Mouse (Mus musculus) thymus, postnatal 25 days (tissue): ENCODE data around the gene Thbs1.
A peak's percentile ranks its signal among the peaks of the same experiment; 100 is the strongest.

ENCODE experiments used
- DNase-seq: peaks from one replicate; pipeline ENCODE4 v3.0.0; 2022

Gene Thbs1

DNA sequence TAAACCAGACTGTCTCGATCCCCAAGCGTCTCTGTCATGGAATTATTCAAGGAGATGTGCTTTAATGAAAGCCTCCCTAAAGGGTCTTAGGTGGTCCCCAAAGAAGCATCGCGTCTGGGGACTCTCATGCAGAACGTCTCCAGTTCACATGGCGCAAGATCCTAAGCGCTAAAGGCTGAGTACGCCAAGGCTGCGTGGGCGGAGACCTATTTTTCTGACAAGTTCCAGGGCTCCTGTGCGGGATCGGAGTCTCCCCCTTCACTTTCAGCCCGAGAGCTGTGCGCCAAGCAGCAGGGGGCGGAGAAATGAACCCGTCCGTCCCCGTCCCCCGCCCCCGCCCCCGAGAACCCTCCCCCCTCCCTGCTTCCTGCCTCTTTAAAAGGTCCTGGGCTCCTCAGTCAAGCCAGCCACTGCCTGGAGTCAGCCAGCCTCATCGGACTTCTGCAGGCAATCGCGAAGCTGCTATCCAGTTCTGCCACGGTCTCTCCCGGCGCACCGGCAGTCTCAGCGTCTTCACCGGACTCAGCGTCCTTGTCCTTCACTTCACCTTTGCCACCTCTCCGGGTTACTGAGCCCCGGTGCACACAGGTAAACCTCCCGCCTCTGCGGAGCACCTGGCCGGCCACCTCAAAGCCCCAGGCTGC lies at the start of gene Thbs1:
Thbs1 (plus strand) TSS at position 389 of the 644 bp plus-strand sequence.
- DNase-seq: peak; percentile 32

DNA sequence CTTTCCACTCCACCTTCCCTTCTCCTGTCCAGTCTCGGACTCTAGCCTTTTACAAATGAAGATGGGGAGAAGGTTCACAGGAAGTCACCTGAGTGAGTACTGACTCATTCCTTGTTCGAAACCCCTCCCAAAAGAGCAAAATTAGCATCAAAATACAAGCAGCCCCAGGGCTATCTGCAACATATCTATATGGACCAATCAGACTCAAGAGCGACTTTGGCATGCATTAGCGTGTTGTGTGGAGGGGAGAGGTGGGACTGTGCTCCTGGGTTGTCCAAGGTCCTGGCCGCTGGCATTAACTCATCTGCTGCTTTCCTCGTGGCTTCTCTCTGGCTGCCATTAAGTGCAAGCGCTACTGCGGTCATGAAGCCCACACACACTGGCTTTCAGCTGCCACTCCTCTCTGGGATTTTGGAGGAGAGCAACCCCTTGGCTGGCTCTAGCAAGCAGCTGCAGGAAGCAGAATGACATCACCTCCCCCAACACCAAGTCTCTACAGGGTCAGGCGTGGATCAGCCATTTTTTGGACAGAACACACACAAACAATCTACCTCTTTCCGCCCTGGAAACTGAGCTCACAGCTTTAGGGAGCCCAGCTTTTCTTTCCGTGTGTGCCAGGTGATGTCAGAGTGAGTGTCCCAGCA lies 47.4 kb upstream of the Thbs1 start:
- DNase-seq: no peak

DNA sequence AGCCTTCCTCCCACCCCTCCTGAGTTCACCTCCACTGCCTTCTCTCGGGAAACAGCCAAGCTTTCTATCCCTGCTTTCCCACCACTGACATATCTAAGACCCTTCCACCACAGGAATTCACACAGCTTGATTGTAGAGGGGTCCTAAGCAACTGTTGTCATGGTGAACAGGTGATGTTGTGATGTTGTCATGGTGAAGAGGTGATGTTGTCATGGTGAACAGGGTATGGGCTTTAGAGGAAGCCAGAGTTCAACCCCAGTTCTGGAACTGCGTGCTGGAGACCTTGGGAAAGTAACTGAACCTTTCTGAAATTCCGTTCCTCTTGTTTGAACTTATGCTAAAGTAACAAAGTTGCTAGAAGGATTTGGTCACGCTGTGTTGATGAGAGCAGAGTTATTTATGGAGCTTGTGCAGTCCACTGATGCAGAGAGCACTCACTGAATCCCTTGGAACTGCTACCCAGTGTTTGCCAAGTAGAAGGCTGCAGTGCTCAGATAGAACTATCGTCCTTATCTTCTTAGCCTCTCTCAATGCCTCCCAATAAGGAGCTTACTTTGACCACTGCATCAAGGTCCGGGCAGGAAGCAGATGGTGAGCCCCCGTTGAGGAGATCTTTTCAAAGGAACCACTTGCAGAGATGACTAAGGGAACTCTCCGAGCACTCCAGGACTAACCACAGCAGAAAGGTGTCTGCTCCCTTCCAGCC lies 45.5 kb upstream of the Thbs1 start:
- DNase-seq: no peak

DNA sequence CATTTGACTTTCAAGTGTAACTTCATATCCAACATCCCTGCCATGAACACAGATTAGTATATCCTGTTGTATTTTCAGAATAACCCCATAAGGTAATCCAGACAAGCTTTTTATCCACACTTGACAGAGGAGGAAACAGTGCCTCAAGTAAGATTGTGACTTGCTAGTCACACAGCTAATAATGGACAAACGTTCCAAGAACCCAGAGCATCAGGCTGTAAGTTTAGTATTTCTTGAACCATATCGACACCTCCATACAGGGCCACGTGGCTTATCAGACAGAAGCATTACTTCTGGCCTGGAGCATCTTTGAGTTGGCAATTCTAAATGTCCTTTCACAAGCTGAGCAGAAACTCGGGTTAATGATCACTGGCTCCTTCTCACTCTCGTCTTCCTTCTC lies 41.7 kb upstream of the Thbs1 start:
- DNase-seq: no peak

DNA sequence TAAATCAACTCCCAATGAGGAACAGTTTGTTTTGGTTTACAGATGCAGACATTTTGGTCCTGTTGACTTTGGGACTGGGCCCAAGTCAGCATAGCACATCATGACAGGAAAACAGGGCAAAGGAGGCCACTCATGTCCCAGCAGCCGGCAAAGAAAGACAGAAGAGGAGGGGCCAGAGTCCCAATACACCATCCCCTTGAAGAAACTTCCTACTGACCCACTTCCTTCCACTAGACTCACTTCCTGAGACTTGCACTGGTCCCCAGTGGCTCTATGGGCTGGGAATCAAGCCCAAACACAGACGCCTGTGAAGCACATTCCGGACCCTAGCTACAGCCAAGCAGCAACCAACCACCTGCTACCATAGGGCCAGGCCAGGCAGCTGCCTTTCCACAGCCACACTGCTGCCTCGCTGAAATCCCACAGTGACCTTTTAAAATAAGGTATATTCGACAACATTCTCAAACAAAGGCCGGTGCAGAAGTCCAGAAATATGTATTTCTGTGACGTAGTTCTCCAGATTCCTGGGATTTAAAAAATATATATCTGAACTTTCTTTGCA lies 38.8 kb upstream of the Thbs1 start:
- DNase-seq: no peak

DNA sequence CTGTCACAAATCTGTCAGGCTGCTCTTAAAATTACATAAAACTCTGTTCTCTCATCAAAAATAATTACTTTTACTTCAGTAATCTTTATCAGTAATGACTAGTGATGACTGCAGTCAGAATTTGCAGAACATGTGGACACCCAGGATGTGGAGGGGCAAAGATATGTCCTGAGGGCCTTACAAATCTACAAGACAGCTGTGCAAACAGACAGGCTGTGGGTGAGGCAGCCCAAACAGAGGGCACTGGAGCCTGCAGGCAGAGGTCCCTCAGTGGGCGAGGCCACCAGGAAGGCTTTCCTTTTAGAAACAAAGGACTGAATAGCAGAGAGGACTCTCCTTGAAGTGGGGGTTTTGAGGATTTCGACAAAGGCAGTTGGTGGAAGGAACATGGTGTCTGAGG lies 37.6 kb upstream of the Thbs1 start:
- no peak for DNase-seq

DNA sequence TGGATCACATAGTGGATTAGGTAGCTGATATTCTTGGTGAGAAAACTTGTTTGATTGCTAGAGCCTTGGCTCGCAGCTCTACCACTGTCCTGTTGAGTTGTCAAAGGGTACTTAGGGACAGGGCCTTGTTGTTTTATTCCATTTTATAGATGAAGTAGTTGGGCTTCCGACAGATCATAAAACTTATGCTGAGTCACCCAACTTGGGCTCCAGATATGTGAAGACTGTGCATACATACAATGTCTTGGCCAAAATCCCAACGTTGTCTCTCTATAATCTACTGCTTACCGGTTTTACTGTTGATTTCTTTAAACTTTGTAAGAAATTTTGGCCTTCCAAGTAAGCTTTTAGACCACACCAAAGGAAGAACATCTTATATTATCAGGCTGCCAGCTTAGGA lies 36.5 kb upstream of the Thbs1 start:
- no peak for DNase-seq

DNA sequence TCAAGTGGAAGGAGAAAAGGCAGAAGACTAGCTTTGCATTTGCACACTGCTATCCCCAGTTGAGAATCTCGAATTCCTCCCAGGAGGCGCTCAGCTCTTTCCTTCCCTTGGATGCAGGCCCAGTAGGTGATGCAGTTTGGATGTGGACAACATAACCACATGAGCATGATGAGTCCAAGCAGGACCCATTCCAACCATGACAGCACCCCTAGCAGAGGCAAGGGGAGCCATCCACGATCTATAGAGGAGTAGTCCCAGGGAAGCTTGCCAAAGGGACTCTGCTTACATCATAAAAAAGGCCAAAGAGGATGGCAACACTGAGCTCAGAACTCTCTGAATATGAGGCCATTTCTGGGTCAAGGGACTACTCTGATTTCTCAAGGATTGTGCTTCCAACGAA lies 32.5 kb upstream of the Thbs1 start:
- no peak for DNase-seq

DNA sequence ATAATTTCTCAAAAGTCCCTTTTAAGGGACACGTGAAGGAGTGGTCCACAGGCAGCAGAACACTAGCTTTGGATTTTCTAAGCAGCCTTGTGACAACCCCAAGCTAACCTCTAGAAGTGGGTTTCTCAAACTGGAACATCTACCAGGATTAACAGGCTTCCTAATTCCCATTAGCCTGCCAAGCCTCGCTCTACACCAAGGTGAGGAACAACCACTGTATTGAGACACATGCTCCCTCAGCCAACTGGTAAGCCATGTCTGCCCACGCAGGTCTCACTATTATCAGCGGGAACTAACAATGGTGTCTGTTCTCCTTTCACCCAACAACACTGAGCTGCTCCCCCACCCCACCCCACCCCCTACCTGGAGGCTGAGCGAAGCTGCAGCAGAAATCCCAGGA lies 30.1 kb upstream of the Thbs1 start:
- DNase-seq: no peak

DNA sequence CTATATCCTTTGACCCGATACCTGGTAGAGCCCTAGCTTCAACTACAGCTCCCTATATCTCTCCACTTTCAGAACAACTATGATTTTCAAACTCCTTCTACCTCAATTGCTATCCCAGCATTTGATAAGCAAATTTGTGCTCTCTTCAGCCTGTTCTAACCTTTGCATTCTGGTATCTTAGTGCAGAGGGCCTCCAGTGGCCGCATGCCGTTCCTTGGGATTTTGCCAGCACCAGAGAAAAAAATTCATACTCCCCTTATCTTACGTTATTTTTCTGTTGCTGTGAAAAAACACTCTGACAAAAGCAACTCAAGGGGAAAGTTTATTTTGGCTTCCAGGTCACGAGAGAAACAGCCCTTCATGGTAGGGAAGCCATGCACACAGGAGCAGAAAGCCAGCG lies 28.0 kb upstream of the Thbs1 start:
- no peak for DNase-seq

DNA sequence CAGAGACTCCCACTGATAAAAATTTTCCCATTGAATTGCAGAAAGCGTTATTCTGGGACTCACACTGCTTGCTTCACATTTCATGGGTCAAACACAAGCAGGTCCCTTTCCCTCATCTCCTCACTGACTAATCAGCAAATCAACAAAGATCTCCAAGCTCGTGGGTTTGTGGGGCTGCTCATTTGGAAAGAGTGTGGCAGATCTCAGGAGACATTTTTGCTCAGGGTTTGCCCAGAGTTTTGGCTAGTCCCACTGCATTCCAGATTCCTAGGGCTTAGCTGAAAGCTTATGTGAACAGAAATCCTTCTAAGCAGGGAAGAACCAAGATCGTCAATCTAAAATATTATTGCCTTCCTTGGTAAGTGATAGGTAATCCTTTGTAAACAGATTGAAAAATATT lies 27.0 kb upstream of the Thbs1 start:
- DNase-seq: no peak

DNA sequence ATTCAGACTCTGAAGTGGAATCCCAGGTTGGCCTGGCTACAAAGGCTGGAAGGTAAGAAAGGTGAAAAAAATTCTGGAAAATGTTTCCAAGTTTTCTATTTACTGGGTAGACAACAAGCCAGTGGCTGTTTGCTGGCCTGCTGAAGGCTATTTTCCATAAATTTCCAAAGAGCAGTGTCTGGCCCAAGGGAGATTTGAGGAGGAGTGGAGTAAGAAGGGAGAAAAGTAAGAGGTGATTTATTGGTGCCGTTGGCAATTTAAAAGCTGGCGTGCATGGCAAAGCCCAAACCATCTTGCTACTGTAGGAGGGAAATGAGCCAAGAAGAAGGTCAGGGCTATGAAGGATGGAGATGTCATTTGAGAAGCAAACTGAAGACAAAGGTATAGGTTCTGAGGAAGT lies 26.0 kb upstream of the Thbs1 start:
- no peak for DNase-seq

DNA sequence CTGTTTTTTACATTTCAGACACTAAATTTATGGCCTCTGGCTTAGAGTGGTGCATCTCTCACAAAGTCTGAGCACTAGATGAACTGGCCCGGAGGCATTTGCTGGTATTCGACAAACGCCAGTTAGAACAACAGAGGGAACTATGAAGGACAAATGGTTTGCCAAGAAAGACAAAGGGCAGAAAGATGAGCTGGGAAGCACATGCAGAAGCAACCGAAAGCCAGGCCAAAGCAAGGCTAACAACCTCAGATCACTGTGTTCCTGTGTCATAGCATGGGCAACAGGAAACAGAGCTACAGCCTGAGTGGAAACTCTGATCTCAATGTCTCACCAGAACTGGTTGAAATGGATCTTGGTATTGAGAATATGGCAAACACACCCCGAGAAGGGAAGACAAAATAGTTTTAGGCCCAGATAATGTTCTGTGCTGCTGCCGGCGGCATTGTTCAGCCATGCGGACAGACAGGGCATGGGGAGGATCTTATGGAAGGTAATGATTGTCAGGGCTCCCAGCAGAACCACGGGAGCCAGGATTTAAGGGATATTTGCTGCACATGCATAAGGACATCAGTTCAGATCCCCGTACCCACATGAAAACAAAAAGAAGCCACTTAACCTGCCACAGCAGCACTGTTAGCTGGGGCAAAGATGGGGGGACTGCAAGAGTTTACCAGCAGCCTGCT lies 24.5 kb upstream of the Thbs1 start:
- DNase-seq: no peak

DNA sequence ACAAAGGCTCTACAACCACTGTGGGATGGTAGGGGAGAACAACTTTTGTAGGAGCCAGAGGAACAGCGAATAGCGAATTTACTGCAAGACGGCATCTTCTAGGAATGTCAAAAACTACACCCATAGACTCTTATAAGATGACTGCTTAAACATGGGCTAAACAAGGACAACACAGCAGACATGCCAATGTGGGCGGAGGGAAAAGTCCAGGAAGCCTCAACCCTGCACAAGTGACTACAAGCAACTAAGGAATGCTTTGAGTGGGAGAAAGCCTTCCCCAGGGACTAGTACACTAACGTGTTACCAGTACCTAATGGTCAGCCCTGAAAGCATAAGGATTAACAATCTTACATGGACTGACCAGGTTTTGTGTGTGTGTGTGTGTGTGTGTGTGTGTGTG lies 20.4 kb upstream of the Thbs1 start:
- DNase-seq: no peak

DNA sequence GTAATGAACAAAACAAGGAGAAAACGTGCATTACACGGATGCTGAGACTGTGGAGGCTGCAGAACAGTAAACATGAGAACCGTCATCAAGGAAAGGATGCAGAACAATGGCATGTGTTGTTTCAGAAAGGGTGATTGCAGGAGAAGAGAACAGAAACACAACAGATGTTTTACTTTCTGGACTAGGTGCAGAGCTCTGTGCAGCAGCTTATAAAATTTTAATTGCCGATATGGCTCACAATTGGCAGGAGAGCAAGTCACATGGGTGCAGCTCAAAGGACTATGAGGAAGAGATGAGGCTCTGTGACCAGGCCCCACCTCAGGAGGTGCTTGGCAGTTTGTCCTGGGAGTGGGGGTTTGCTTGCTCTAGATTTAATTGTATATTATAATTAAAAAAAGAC lies 12.6 kb upstream of the Thbs1 start:
- no peak for DNase-seq

DNA sequence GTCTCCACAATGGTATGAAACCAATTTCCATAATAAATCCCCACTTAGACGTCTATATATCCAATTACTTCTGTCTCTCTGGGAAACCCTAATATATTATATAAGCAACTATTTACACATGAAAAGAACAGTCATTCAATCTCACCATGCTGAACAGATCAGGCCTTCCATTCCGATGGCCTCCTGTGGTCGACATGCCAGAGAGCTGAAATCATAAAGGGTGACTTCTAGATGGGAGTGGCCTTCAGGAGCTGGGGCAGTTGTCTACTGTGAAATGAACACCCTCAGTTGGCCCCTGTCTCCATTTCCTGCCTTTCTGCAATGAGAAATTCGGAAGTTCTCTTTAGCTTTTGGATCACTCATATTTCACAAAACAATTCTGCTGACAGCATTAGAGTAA lies 9.5 kb upstream of the Thbs1 start:
- DNase-seq: no peak

DNA sequence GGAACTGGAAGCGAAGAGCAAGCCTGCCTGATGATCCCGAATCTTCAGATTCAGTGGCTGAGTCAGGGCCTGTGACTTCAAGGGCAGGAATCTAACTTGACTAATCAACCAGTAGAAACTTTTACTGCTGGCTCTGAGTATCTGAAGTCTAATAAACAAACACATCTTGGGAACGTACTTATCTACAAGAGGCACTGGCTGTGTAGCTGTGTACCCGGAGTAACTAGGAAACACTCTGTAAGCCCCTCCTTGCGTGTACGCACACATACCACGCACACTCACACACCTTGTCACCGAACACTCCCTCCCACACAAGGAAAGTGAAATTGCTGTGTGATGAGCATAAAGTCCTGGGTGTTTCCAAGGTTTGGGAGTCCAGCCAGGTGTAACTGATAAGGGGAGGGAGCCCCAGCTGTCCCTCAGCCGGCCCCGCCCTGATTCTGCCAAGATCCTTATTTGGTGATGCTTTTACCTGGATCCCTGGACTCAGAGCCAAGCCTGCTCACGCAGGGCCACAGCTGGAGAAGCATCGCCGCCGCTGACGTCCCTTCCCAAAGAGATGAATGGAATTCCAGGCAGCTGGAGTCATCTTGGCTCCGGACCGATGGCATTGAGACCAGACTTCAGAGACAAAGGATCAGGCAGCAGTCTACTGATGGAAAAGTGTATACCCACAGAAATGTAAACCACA lies 1.3 kb upstream of the Thbs1 start:
- no peak for DNase-seq

DNA sequence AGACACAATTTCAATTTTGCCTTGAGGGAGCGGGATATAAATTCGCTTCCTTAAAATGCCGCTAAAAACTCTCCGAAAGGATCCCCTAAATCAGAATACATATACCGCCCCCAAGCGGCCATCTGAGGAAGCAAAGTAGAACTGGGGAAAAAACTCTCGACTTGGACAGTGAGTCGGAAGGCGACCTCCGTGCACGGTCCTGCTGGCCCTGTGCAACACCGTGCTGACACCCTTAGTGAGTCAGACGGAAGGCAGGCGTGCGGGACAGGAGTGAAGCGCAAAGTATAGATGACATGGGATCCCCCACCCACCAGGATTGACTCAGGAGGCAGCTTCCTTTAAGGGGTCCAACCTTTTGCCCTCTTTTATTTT lies 574 bp upstream of the Thbs1 start:
- peak; percentile 74 for DNase-seq

DNA sequence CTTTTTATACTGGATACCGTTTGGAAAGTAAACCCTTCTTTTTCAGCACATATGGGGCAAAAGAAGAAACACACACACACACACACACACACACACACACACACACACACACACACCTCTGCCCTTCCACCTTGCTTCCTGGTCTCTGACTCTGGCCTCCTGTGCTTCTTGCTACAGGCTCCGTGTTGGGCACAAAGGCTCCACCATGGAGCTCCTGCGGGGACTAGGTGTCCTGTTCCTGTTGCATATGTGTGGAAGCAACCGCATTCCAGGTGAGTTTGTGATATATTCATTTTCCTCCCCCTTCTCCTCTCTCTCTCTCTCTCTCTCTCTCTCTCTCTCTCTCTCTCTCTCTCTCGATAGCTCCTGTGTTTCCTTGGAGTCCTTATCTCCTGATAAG lies 762 bp downstream of the Thbs1 start:
- no peak for DNase-seq

DNA sequence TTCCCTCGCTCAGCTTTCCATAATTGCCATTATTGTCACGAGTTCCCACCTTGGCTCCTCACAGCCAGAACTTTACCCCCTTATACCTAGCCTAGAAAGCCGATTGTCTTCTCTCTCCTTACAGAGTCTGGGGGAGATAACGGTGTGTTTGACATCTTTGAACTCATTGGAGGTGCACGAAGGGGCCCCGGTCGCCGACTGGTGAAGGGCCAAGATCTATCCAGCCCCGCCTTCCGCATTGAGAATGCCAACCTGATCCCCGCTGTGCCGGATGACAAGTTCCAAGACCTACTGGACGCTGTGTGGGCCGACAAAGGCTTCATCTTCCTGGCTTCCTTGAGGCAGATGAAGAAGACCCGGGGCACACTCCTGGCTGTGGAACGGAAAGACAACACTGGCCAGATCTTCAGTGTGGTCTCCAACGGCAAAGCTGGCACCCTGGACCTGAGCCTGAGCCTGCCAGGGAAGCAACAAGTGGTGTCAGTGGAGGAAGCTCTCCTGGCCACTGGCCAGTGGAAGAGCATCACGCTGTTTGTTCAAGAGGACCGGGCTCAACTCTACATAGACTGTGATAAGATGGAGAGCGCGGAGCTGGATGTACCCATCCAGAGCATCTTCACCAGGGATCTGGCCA lies 1.3 kb downstream of the Thbs1 start:
- no peak for DNase-seq

DNA sequence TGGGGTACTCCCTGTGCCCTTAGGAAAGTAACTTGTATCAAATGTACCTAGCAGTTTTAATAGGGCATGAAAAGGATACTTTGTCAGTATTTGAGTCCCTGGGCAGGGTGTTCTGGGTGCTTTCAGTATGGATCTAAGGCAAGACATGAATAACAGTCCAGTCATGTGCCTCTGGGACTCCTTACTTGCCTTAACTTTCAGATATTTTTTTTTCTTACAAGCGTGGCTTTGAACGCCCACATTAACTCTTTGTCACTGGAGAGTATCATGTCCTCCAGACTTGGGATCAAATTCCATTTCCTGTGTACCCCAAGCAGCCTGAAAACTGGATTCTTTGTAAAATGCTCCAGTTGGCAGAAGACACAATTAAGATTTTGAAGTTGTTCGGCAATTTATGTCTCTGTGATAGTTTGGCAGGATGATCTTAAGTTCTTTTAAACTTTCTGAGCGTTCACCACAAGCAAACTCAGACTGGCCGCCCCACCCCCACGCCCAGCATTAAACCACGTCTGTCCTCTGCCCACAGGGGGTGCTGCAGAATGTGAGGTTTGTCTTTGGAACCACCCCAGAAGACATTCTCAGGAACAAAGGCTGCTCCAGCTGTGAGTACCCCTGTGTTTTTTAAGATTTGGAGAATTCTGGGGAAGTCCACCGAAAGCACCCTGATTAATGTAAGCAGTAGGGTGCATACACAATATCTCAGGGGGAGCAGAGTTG lies 2.3 kb downstream of the Thbs1 start:
- DNase-seq: no peak

DNA sequence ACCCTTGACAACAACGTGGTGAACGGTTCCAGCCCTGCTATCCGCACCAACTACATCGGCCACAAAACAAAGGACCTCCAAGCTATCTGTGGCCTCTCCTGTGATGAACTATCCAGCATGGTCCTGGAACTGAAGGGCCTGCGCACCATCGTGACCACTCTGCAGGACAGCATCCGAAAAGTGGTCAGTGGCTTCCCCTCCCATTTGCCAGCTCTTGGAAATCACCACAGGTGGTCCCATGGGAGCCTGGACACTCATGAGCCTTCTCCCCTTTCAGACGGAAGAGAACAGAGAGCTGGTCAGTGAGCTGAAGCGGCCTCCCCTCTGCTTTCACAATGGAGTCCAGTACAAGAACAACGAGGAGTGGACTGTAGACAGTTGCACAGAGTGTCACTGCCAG lies 3.0 kb downstream of the Thbs1 start:
- no peak for DNase-seq
